Mouse (Mus musculus) cortical plate, adult 2 months (tissue): Measurements from ENCODE around the gene Snrpb2. TPM values are rescaled to one million over a fixed set of nuclear protein-coding genes. Genes with fewer than 3 reads are reported as not detected.

Source experiments
- H3K27ac ChIP-seq: fragments of 200-500 bp; 2 replicates; pipeline ENCODE4 v1.5.1; 2012; ENCODE audit warnings: low read length, control low read depth, inconsistent platforms; ENCODE audit not compliant: insufficient read depth
- H3K4me1 ChIP-seq: fragments of 200-500 bp; 2 replicates; pipeline ENCODE4 v1.6.1; 2011; ENCODE audit warnings: low read length; ENCODE audit not compliant: control insufficient read depth, insufficient read depth
- H3K4me3 ChIP-seq: fragments of 200-500 bp; 2 replicates; pipeline ENCODE4 v1.5.1; 2011; ENCODE audit warnings: mild to moderate bottlenecking, low read length, control low read depth; ENCODE audit not compliant: insufficient read depth
- CTCF ChIP-seq: fragments of 200-500 bp; IDR thresholded peaks from 2 replicates; pipeline ENCODE4 v1.5.1; 2011; ENCODE audit warnings: mild to moderate bottlenecking, control low read depth, low read length; ENCODE audit not compliant: insufficient read depth; ENCODE audit errors: extremely low read depth
- POLR2A ChIP-seq: fragments of 200-500 bp; IDR thresholded peaks from 2 replicates; pipeline ENCODE4 v1.6.1; 2011; ENCODE audit warnings: mild to moderate bottlenecking, low read length, control low read depth; ENCODE audit not compliant: insufficient read depth; ENCODE audit errors: extremely low read depth
- polyA plus RNA-seq: library from polyadenylated mRNA; depleted of rRNA; stranded (reverse); fragments of >200 nt; gene quantifications from 2 replicates; pipeline ENCODE4 v1.2.3, GENCODE M21; 2012

The Snrpb2 gene
- polyA plus RNA-seq, 1 experiment = 28.3 TPM

DNA sequence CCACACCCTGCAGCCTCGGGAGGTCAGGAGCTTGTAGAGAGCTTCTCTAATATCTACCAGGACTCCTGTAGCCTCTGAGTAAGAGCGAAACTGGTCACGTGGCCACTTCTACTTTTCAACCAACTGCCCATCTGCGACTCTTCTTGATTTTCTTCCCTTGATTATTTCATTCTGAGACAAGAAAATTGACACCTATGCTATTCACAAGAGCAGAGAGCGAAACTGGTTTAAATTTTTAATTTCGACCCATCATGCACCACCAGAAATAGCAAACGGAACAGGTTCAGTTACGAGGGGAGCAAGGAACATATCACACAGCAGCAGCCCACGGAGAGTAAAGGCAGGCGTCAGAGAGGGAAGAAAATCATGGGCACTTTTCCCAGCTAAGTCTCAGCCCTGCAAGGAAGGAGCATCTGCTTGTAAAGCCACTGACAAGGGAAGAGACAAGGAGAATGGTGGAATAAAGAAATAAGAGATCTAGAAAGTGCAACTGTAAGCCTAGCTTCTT is 27.7 kb upstream of the Snrpb2 start:
- Histone ChIP-seq H3K4me3 (no peak overlapping the region), H3K4me1 (peaks cover 4% of the 10 kb centered on the region; the same call in 1 of the 2 replicates), H3K27ac (peak overlapping the region; percentile 87)
- 0 out of 2 replicates have a peak, but pooled peaks have one; percentile 19 for TF ChIP-seq POLR2A
- TF ChIP-seq CTCF = no peak

- H3K4me3 ChIP-seq = no peak overlapping the region
- TF ChIP-seq CTCF (no peak), POLR2A (no peak)
- H3K4me1 ChIP-seq = no peaks in the 10 kb centered on the region
- H3K27ac ChIP-seq = no peak overlapping the region
These were observed 21.2 kb upstream of the Snrpb2 start for GRCm38 (mm10) chr2:143041596-143041995.

DNA sequence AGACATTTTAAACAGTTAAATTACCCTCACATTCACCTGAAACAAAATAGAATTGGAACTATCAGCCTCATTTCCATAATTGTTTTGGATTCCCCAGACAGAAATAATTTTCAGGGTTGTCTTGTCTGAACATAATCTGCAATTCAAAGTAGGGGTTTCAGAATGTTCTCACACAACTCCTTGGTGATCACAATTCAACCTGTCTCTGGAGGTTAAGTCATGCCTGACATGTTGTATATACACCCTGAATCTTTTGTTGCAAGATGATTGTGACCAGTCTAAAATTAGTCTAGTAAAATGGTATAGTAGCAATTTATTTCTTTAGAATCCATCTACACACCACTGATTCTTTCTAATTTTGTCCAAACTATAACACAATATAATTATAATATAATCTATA is 7.6 kb upstream of the Snrpb2 start:
- Histone ChIP-seq H3K4me3 (no peak overlapping the region), H3K27ac (no peak overlapping the region), H3K4me1 (no peaks in the 10 kb centered on the region; the same call in 1 of the 2 replicates)
- TF ChIP-seq CTCF (no peak), POLR2A (no peak)

DNA sequence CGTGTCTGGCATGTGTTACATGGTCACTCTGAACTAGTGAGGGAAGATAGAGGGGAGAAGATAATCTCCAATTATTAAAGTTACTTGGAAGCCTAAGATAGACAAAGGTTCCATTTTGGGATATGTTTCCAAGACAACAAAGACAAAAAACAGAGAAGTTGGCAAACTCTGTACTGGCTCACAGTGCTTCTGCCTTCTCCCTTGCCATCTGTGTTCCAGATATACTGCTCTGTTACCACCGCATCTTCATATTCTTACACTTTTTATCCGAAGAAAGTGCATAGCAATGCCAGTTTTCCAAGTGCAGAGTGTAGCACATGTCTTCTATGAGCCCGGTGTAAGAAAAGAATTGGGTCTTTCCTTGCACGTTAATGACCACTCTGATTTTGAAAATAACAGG is 6.1 kb upstream of the Snrpb2 start:
- Histone ChIP-seq H3K27ac (no peak overlapping the region), H3K4me1 (no peaks in the 10 kb centered on the region; the same call in 1 of the 2 replicates), H3K4me3 (no peak overlapping the region)
- TF ChIP-seq POLR2A (no peak), CTCF (no peak)

- H3K27ac ChIP-seq = no peak overlapping the region
- H3K4me3 ChIP-seq = peak overlapping the region; percentile 92; the same call in 1 of the 2 replicates
- TF ChIP-seq POLR2A (no peak), CTCF (no peak)
- no peaks in the 10 kb centered on the region for H3K4me1 ChIP-seq
These were observed 417 bp upstream of the Snrpb2 start for GRCm38 (mm10) chr2:143062432-143062811.

DNA sequence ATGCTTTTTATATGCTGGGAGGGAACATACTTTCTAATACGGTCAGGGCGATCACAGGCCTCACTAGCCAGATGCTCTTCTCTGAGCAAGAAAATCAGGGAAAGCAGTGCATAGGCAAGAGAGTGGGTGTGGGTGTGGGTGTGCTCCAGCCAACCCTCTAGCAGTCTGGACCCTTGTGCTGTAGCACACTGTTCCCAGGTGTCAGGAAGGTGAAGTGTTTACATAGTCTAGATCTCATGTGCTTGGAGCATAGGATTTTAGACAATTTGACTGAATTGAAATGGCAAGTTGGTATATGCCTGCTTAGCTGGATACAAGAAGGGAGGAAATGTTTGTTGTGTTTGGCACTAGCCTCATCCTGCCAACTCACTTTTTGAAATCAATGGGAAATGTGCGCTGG is 3.1 kb downstream of the Snrpb2 start:
- TF ChIP-seq POLR2A = no peak
- no peak for TF ChIP-seq CTCF
- no peak overlapping the region for H3K27ac ChIP-seq
- H3K4me1 ChIP-seq = no peaks in the 10 kb centered on the region
- H3K4me3 ChIP-seq = no peak overlapping the region

DNA sequence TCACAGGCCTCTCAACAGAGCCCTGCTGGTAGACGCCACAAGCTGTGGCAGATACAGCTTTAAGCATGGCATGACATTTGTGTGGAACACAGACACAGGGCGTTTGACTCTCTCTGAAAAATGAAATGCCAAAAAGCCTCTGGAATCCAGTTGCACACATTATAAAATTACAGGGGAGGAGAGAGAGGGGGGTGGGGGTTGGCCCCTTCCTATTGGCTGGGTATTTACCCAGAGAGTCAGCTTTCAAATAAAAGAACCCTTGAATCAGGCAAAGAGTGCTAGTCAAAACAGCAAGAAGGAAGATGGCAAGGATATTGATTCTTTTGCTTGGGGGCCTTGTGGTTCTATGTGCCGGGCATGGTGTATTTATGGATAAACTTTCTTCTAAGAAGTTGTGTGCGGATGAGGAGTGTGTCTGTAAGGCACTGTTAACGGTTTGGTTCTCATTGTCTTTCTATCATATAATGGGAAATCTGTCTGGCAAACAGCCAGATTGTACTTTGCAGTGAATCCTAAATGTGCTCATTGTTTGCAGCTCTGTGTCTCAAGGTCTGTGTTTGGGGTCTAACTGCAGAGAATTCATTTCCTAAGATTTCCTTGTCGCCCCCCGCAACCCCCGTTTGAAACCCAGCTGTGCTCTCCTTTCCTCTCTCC is 15.5 kb downstream of the Snrpb2 start, which contains the start of gene Otor:
Otor (plus strand) TSS at position 276 of the 654 bp plus-strand sequence.
- no peak for TF ChIP-seq POLR2A
- TF ChIP-seq CTCF = no peak
- Histone ChIP-seq H3K4me1 (no peaks in the 10 kb centered on the region), H3K27ac (no peak within 1 kb of the TSS), H3K4me3 (no peak within 1 kb of the TSS)

GRCm38 (mm10) chr2:143081693-143082092 is 18.9 kb downstream of the Snrpb2 start:
- no peak overlapping the region for H3K27ac ChIP-seq
- no peaks in the 10 kb centered on the region for H3K4me1 ChIP-seq
- no peak overlapping the region for H3K4me3 ChIP-seq
- TF ChIP-seq POLR2A (no peak), CTCF (no peak)

GRCm38 (mm10) chr2:143084852-143085397 is 22.1 kb downstream of the Snrpb2 start:
- no peak overlapping the region for H3K27ac ChIP-seq
- no peak for TF ChIP-seq POLR2A
- TF ChIP-seq CTCF = no peak
- H3K4me3 ChIP-seq = no peak overlapping the region
- H3K4me1 ChIP-seq = no peaks in the 10 kb centered on the region

DNA sequence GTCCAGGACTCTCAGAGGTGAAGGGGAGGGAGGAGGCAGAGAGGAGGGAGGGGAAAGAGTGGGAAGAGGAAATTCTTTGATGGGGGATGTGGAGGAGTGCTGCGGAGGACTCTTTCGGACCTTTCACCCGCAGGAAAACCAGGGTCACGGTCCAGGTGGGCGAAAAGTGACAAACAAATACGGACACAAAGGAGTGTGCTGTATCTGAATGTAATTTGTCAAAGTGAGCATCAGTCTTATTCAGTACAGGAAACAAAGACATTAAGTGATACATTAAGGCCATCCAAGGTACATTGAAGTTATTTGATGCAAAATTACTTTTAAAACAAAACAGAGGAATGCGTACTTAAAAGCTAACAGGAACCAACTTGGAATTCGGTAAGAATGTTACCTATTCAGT is 27.0 kb downstream of the Snrpb2 start:
- TF ChIP-seq POLR2A = no peak
- TF ChIP-seq CTCF = no peak
- H3K4me1 ChIP-seq = peaks cover 4% of the 10 kb centered on the region; the same call in 1 of the 2 replicates
- H3K4me3 ChIP-seq = no peak overlapping the region
- no peak overlapping the region for H3K27ac ChIP-seq
